15 mouse cellular contexts compared by ENCODE assay signal in genomic region chr4:46828141-46828571, GRCm38 (mm10).
A peak's percentile ranks its signal among the peaks of the same experiment; 100 is the strongest.
DNase-seq lines count a peak whose midpoint lies in the region; ATAC-seq and TF ChIP-seq lines count a peak whose summit lies in the region.
"Had no signal": no experiment of that assay in that cellular context is flagged by ENCODE, and none has a peak within 500 bp of the region (broad histone marks: within the 10 kb centered on the region; RNA-seq: fewer than 3 reads in every experiment).

No protein-coding gene starts in this region.

- H3K36me3 ChIP-seq in hindbrain, embryonic 10.5 days = no peaks in the 10 kb centered on the region
- H3K36me3 ChIP-seq in hindbrain, embryonic 12.5 days = no peaks in the 10 kb centered on the region
- H3K36me3 ChIP-seq in heart, adult 2 months (ENCODE audit: control insufficient read depth, insufficient read depth, low read length) = no peaks in the 10 kb centered on the region
- no peaks in the 10 kb centered on the region for H3K36me3 ChIP-seq in embryonic facial prominence, embryonic 10.5 days (replicated peaks)
- H3K36me3 ChIP-seq: embryonic facial prominence, embryonic 15.5 days had no signal

- peaks cover 44% of the 10 kb centered on the region for H3K4me1 ChIP-seq in hindbrain, embryonic 10.5 days (replicated peaks)
- peaks cover 13% of the 10 kb centered on the region; the same call in 1 of the 2 replicates for H3K4me1 ChIP-seq in hindbrain, embryonic 12.5 days
- H3K4me1 ChIP-seq in heart, adult 2 months (ENCODE audit: control insufficient read depth, insufficient read depth, low read length) = no peaks in the 10 kb centered on the region; the same call in 1 of the 2 replicates
- peaks cover 33% of the 10 kb centered on the region for H3K4me1 ChIP-seq in embryonic facial prominence, embryonic 10.5 days

- no peak for DNase-seq in hindbrain, embryonic 10.5 days (ENCODE audit: low spot score)
- DNase-seq in right cerebral cortex, postnatal 25 days = peak; percentile 76
- no peak for DNase-seq in right cerebral cortex, postnatal 10 days (ENCODE audit: low spot score in 2 of 2)
- peak; percentile 49 to 57 for DNase-seq in cerebellum, postnatal 36 days
- no peak for DNase-seq in heart, adult 2 months
- no peak for DNase-seq in embryonic facial prominence, embryonic 10.5 days (ENCODE audit: low spot score)
- DNase-seq: heart, postnatal 14 days; kidney, adult 11 months; liver; lung, embryonic 14.5 days; thymus, postnatal 4 days had no signal

- no peak for ATAC-seq in hindbrain, embryonic 12.5 days (ENCODE audit: low FRiP score)
- ATAC-seq: activated CD4-positive, CD25-positive, alpha-beta regulatory T cell, adult 4 months had no signal

- WGBS in hindbrain, embryonic 10.5 days = 63% methylated on average over 5 of the region's 5 CpGs
- 56% methylated on average over 5 of the region's 5 CpGs for WGBS in hindbrain, embryonic 12.5 days
- WGBS in heart, adult 2 months = 79% methylated on average over 5 of the region's 5 CpGs
- 74% methylated on average over 5 of the region's 5 CpGs for WGBS in embryonic facial prominence, embryonic 10.5 days

- peak overlapping the region; percentile 65 for H3K27ac ChIP-seq in hindbrain, embryonic 10.5 days
- H3K27ac ChIP-seq in hindbrain, embryonic 12.5 days = no peak overlapping the region
- no peak overlapping the region for H3K27ac ChIP-seq in heart, adult 2 months
- H3K27ac ChIP-seq in embryonic facial prominence, embryonic 10.5 days (replicated peaks) = no peak overlapping the region
- H3K27ac ChIP-seq: embryonic facial prominence, embryonic 15.5 days had no signal

- no peak for TF ChIP-seq POLR2A in heart, adult 2 months (IDR thresholded peaks at IDR 0.05; ENCODE audit: insufficient read depth, low read depth, low read length)

- H3K4me2 ChIP-seq in hindbrain, embryonic 12.5 days (replicated peaks) = no peak overlapping the region
- H3K4me2 ChIP-seq: embryonic facial prominence, embryonic 15.5 days; lung, embryonic 14.5 days had no signal

- no peak overlapping the region for H3K4me3 ChIP-seq in hindbrain, embryonic 10.5 days
- no peak overlapping the region for H3K4me3 ChIP-seq in hindbrain, embryonic 12.5 days
- no peak overlapping the region for H3K4me3 ChIP-seq in heart, adult 2 months
- H3K4me3 ChIP-seq in embryonic facial prominence, embryonic 10.5 days = no peak overlapping the region
- H3K4me3 ChIP-seq: embryonic facial prominence, embryonic 15.5 days had no signal

- no peak overlapping the region for H3K9ac ChIP-seq in hindbrain, embryonic 12.5 days
- no peak overlapping the region for H3K9ac ChIP-seq in heart, adult 2 months (ENCODE audit: low read depth, low read length)
- H3K9ac ChIP-seq: embryonic facial prominence, embryonic 15.5 days; lung, embryonic 14.5 days had no signal

- intact Hi-C loops in heart, adult 2 months (cut with DNase I) = no loop called here

- H3K27me3 ChIP-seq in hindbrain, embryonic 10.5 days (ENCODE audit: insufficient read depth, poor library complexity, severe bottlenecking) = no peaks in the 10 kb centered on the region
- no peaks in the 10 kb centered on the region for H3K27me3 ChIP-seq in hindbrain, embryonic 12.5 days
- H3K27me3 ChIP-seq in heart, adult 2 months (ENCODE audit: control insufficient read depth, insufficient read depth, low read length) = no peaks in the 10 kb centered on the region
- H3K27me3 ChIP-seq in embryonic facial prominence, embryonic 10.5 days (replicated peaks; ENCODE audit: low read depth, poor library complexity, severe bottlenecking) = no peaks in the 10 kb centered on the region
- H3K27me3 ChIP-seq: CH12.LX; embryonic facial prominence, embryonic 15.5 days had no signal

- no peak for TF ChIP-seq CTCF in heart, adult 2 months (IDR thresholded peaks at IDR 0.05)

- no peaks in the 10 kb centered on the region for H3K79me2 ChIP-seq in heart, adult 2 months (replicated peaks; ENCODE audit: control insufficient read depth, insufficient read depth, low read length)

- H3K9me3 ChIP-seq in hindbrain, embryonic 10.5 days = no peaks in the 10 kb centered on the region
- no peaks in the 10 kb centered on the region for H3K9me3 ChIP-seq in hindbrain, embryonic 12.5 days (replicated peaks)
- no peaks in the 10 kb centered on the region for H3K9me3 ChIP-seq in embryonic facial prominence, embryonic 10.5 days
- H3K9me3 ChIP-seq: embryonic facial prominence, embryonic 15.5 days had no signal

- no peak for TF ChIP-seq EP300 in heart, adult 2 months (IDR thresholded peaks at IDR 0.05; ENCODE audit: insufficient read depth, low read depth, low read length)

Comparison
In these comparisons a context has a peak if more than half of its experiments do, and no peak if none do; other contexts are left out.
1. DNase-seq: peak in right cerebral cortex, postnatal 25 days (single experiment) and cerebellum, postnatal 36 days (2 of 2); none in hindbrain, embryonic 10.5 days (single experiment), right cerebral cortex, postnatal 10 days (0 of 2), heart, adult 2 months (0 of 2) and embryonic facial prominence, embryonic 10.5 days (single experiment).